Mouse (Mus musculus): ENCODE measurements around the gene Olfr136. TPM values are rescaled to one million over a fixed set of nuclear protein-coding genes. Genes with fewer than 3 reads are reported as not detected.

Olfr136 gene
- not detected for polyA plus RNA-seq (2012; fragmentation: generic; extraction: Trizol)

GRCm38 (mm10) chr17:38329531-38329930, at the start of gene Olfr136:
Olfr136 (plus strand) TSS chr17:38329831.
- no peak for TF ChIP-seq POLR2A (IDR thresholded peaks at IDR 0.05; ENCODE audit: insufficient read length, low read depth)
- Histone ChIP-seq H3ac (ENCODE audit: control insufficient read depth, insufficient read length) (no peak within 1 kb of the TSS), H3K4me3 (no peak within 1 kb of the TSS), H3K36me3 (ENCODE audit: control insufficient read depth, insufficient read depth) (no peaks in the 10 kb centered on the region), H3K4me2 (ENCODE audit: low read depth) (no peak within 1 kb of the TSS), H3K79me2 (ENCODE audit: control insufficient read depth, insufficient read depth) (no peaks in the 10 kb centered on the region), H3K27me3 (ENCODE audit: control insufficient read depth, insufficient read depth, insufficient read length) (no peaks in the 10 kb centered on the region)

GRCm38 (mm10) chr17:38307470-38307869, 22.2 kb upstream of the Olfr136 start, which contains the start of gene Olfr137:
Olfr137 (minus strand) TSS chr17:38307570.
- no peak within 1 kb of the TSS for H3K4me3 ChIP-seq
- H3K27me3 ChIP-seq (ENCODE audit: control insufficient read depth, insufficient read depth, insufficient read length), result no peaks in the 10 kb centered on the region
- H3K36me3 ChIP-seq (ENCODE audit: control insufficient read depth, insufficient read depth), result no peaks in the 10 kb centered on the region
- no peak for TF ChIP-seq MYOD1 (IDR thresholded peaks at IDR 0.05; ENCODE audit: control insufficient read depth in 1 of 3, insufficient read length in 2 of 3, low read depth in 2 of 3)
- TF ChIP-seq TCF12 (IDR thresholded peaks at IDR 0.05; ENCODE audit: insufficient read depth, poor library complexity, severe bottlenecking), result no peak
- H3K4me2 ChIP-seq (ENCODE audit: low read depth), result no peak within 1 kb of the TSS
- no peak within 1 kb of the TSS for H3ac ChIP-seq (ENCODE audit: control insufficient read depth, insufficient read length)
- H3K79me2 ChIP-seq (ENCODE audit: control insufficient read depth, insufficient read depth), result no peaks in the 10 kb centered on the region

Other genes starting within 250 kb of the Olfr136 start
- not detected for gene Olfr131, start 241.1 kb upstream of the Olfr136 start, polyA plus RNA-seq (2012; fragmentation: generic; extraction: Trizol)
- not detected for gene Olfr132, start 195.3 kb upstream of the Olfr136 start, polyA plus RNA-seq (2012; fragmentation: generic; extraction: Trizol)
- gene Olfr133, start 184.6 kb upstream of the Olfr136 start, polyA plus RNA-seq (2012; fragmentation: generic; extraction: Trizol), result not detected
- gene Olfr134, start 158.4 kb upstream of the Olfr136 start, polyA plus RNA-seq (2012; fragmentation: generic; extraction: Trizol), result not detected
- gene Olfr135, start 125.5 kb upstream of the Olfr136 start, polyA plus RNA-seq (2012; fragmentation: generic; extraction: Trizol), result not detected
- gene Olfr138, start 68.8 kb upstream of the Olfr136 start, polyA plus RNA-seq (2012; fragmentation: generic; extraction: Trizol), result not detected
- not detected for gene Olfr137, start 22.3 kb upstream of the Olfr136 start, polyA plus RNA-seq (2012; fragmentation: generic; extraction: Trizol)
- gene Esp36, start 90.4 kb downstream of the Olfr136 start, polyA plus RNA-seq (2012; fragmentation: generic; extraction: Trizol), result not detected
- gene Esp34, start 224.4 kb downstream of the Olfr136 start, polyA plus RNA-seq (2012; fragmentation: generic; extraction: Trizol), result not detected

Measured in myocyte (in vitro differentiated cells).